Mouse (Mus musculus): ENCODE results near the gene Gm10300.
A peak's percentile ranks its signal among the peaks of the same experiment; 100 is the strongest.

Gm10300 gene

GRCm38 (mm10) chr4:132078296-132078714, 3.8 kb downstream of the Gm10300 start:
- DNase-seq (ENCODE audit: low read depth, low spot score), result no peak

DNA sequence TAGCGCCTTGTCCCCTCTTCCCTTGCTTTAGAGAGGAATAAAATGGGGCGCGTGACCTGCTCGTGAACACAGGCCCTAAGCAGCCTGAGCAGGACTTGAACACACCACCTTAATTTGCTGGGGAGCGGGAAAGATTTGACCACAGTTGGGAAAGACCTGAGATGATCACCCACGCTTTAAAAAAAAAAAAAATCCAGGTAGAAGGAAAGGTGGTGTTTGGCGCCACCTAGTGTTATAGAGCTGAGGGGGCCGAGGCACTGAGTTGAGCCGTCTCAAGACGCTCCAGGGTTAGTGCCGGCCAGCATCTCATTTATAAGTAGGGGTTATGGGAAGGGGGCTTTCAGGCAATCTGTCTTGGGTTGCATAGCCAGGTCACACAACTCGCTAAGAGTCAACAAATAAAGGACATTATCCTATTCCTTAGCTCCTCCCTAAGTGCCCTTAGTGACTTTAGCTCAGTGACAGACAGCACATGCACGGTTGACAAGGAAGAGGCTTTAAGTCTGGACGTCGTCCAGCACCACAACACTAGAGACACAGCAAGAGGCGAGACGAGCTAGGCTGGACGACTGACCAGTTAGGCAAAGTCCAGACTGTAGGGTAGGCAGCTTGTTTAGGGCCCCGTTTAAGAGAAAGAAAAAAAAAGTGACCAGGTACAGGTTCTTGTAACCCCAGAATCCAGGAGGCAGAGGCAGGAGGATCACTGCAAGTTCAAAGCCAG, 5.2 kb downstream of the Gm10300 start:
- DNase-seq (ENCODE audit: low read depth, low spot score), result peak; percentile 82

DNA sequence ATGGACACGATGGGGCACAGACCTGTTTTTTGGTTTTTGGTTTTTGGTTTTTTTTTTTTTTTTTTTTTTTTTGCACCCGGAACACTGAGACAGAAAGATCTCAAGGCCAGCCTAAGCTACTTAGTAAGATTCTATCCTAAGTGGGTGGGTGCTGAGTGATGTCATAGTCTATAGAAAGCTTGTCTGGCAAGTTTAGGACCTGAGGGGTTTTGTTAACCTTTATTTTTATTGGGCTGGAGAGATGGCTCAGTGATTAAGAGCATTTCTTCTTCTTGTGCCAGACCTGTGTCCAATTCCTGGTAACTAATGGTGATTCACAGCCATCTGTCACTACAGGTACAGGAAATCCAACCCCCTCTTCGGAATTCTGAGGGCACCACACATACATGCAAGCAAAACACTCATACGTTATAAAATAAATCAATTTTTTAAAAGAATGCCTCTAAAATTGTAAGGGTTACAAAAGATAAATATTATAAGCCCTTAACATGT, 6.0 kb downstream of the Gm10300 start:
- DNase-seq (ENCODE audit: low read depth, low spot score), result peak; percentile 61

DNA sequence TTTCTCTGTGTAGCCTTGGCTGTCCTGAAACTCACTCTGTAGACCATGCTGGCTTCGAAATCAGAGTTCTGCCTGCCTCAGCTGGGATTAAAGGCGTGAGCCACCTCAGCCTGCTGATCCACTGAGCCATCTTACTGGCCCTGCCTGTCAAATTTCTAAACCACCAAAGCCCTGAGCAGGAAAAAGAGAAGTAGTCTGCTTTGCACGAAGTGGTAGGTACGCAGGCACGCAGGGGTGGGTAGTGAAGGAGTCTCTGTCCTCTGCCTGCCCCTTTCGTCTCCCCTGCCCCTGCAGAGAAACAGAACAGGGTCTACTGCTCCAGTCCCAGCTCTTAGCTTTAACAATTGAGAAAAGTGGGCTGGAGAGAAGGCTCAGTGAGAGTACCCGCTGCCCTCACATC, 10.6 kb downstream of the Gm10300 start:
- no peak for DNase-seq (ENCODE audit: low read depth, low spot score)

- peak; percentile 86 for DNase-seq (ENCODE audit: low read depth, low spot score)
Observed at GRCm38 (mm10) chr4:132088921-132089320, 14.4 kb downstream of the Gm10300 start.

- no peak for DNase-seq (ENCODE audit: low read depth, low spot score)
Observed at GRCm38 (mm10) chr4:132093136-132093535, 18.6 kb downstream of the Gm10300 start.

GRCm38 (mm10) chr4:132093928-132094327, 19.4 kb downstream of the Gm10300 start:
- DNase-seq (ENCODE audit: low read depth, low spot score), result no peak

DNA sequence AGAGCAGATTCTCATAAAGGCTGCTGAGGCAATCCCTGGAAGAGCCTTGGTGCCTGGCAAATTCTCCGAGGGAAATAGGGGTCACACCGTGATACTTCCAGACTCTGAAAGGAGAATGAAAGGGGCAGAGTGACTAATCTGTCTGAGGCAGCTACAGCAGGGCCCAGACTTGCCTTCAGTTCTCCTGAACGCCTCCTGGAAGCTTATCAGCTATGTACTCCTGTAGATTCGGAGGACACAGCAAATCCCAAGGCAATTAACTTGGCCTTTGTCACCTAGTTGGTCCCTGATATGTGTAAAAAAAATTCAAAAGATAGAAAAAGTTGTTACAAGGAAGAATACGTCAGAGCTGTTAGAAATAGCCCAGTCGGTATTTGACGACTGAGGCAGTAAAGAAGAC, 20.5 kb downstream of the Gm10300 start:
- no peak for DNase-seq (ENCODE audit: low read depth, low spot score)

GRCm38 (mm10) chr4:132099548-132099947, 25.1 kb downstream of the Gm10300 start:
- DNase-seq (ENCODE audit: low read depth, low spot score), result peak; percentile 50

DNA sequence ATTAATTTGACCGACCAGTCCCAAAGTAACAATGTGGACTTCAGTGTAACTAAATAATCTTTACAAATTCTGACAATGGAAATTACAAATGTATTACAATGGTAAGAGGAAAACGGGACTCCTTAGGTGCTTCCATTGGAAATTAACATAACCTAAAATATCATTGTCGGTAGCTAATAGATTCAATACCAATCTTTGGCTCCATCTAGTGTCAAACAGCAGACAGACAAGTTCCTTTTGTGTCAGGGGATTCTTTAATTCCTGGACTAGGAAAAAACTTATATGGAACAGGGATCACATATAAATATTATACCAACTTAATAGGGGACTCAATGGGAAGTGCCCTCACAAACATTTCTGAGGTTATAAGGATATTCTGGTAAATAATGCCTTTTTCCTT, 26.7 kb downstream of the Gm10300 start:
- DNase-seq (ENCODE audit: low read depth, low spot score), result peak; percentile 34

DNA sequence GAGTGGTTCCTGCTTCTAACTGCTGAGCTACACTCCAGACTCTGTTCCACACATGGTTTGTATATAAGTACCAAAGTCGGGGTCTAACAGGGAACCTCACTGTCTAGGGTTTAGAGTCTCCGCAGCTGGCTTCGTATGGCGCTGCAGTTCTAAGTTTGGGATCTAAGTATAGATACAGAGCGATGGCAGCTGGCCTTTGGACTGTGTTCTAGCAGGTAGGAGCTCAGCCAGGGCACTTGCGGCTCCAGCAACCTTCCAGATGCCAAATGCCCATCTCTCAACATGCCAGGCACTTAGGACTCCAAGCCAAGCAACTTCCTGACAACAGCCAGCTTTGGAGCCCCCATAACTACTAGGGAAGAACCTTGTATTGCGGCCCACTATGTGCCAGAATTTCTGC, 33.7 kb downstream of the Gm10300 start:
- no peak for DNase-seq (ENCODE audit: low read depth, low spot score)

- DNase-seq (ENCODE audit: low read depth, low spot score), result no peak
Observed at GRCm38 (mm10) chr4:132111227-132111626, 36.7 kb downstream of the Gm10300 start.

- DNase-seq (ENCODE audit: low read depth, low spot score), result no peak
Observed at GRCm38 (mm10) chr4:132113411-132114095, 39.1 kb downstream of the Gm10300 start.

- no peak for DNase-seq (ENCODE audit: low read depth, low spot score)
Observed at GRCm38 (mm10) chr4:132116315-132116714, 41.8 kb downstream of the Gm10300 start.

- peak; percentile 82 for DNase-seq (ENCODE audit: low read depth, low spot score)
Observed at GRCm38 (mm10) chr4:132119566-132119965, 45.1 kb downstream of the Gm10300 start.

DNA sequence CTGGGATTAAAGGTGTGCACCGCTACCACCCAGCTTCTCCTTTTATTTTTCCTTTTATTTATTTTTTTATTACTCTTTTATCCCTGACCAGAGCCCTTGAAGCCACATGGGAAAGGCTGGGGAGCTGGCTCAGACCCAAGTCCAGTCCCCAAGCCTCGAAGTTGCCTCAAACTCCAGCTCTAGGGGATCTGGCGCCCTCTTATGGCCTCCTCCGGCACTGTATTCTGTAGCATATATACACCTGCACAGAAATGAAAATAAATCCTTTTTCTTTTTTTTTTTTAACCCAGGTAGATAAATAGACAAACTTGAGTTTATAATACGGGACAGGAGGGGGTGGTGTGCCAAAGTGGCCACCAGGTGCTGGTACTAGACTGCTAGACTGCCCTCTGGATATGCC, 47.2 kb downstream of the Gm10300 start:
- DNase-seq (ENCODE audit: low read depth, low spot score), result no peak

DNA sequence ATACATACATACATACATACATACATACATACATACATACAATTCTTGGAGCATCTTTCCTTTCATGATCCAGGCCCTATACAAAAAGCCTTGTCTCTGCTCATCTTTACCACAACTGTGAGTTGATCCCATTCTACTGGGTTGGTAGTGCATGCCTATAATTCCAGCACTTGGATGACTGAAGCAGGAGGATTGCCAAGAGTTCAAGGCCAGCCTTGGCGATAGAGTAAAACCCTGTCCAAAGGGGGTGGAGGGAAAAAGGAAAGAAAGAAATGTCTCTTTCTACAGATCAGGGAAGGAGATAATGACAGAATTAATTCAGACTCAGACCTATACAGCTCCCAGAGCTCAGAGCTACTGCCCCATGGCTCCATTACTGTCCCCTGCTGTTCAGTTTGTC, 48.7 kb downstream of the Gm10300 start:
- DNase-seq (ENCODE audit: low read depth, low spot score), result no peak

Data from brain, adult 2 months (tissue).